Mouse (Mus musculus) embryo, embryonic 10 days (tissue): ENCODE measurements around the gene Olfr1220.

Experiments used
- DNase-seq: peaks from one replicate; pipeline ENCODE4 v3.0.0-alpha.2; 2015; ENCODE audit warnings: low spot score

Olfr1220 gene

GRCm38 (mm10) chr2:89106735-89107134 is at the start of gene Olfr1220:
Gene Olfr1220 (minus strand): TSS chr2:89106835.
- DNase-seq = no peak

- DNase-seq = no peak
Measured at GRCm38 (mm10) chr2:89151460-89151859, 44.8 kb upstream of the Olfr1220 start, which contains the start of gene Olfr1223. Gene Olfr1223 (minus strand): TSS chr2:89151560.

DNA sequence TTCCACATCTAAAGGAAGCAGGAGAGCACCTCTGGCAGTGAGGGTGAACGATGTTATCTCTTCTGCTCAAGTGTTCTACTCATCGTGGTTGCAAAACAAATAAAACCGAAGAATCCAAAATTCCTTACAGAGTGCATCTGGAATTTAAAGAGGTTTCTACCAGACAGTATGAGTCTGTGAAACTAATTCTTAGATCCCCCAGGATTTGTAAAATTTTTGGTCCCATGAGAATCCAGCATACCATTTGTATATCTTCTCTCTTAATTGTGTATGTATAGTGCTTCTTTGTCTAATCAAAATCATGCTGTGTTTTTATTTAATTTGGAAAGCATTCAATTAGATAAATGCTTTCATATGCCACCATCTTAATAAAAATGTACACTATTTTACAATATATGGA is 26.3 kb upstream of the Olfr1220 start, which contains the start of gene Olfr1222:
Olfr1222 (minus strand) TSS at position 101 of the 400 bp plus-strand sequence.
- no peak for DNase-seq

- no peak for DNase-seq
Measured at GRCm38 (mm10) chr2:89117183-89117582, 10.5 kb upstream of the Olfr1220 start, which contains the start of gene Olfr1221. Gene Olfr1221 (minus strand): TSS chr2:89117283.

DNA sequence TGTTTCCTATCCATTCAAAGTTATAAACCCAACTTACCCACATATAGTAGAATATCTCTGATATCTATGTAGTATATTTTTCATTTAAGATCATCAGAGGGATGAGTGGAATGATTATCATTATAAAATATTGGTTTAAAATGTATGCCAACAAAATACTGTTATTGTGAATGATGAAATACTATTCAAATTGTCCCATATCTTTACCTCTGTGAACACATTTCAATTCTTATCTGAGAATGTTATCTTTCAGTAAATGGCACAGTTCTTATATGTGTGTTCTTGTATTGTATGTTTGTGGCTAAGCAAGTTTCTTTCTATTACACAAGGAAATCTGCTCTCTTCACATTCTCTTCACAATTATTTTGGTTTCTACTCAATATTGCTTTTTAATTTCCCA is 984 bp downstream of the Olfr1220 start:
- DNase-seq = no peak

- DNase-seq = no peak
Measured at GRCm38 (mm10) chr2:89093848-89094247, 12.8 kb downstream of the Olfr1220 start.

GRCm38 (mm10) chr2:89083413-89083812 is 23.2 kb downstream of the Olfr1220 start, which contains the start of gene Olfr1219:
Gene Olfr1219 (minus strand): TSS chr2:89083513.
- no peak for DNase-seq

DNA sequence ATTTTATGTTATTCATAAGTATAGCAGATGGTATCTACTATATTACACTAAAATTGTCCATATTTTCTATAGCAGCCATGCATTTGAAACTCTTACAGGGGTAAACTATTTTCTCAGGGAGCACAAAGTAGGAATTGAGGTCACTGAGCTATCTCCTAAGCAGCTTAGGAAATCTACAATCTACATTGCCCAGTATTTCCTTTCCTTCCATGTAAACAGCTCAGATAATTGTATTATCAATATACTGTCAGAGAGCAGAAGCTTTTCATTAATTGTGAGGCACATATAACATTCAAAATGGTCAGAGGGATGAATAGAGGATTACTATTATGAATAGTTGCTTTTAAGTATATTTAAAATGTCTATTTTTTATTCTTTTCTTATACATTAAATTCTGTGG is 25.1 kb downstream of the Olfr1220 start:
- DNase-seq = no peak

GRCm38 (mm10) chr2:89061087-89061486 is 45.5 kb downstream of the Olfr1220 start, which contains the start of gene Olfr1218:
Gene Olfr1218 (minus strand): TSS chr2:89061187.
- no peak for DNase-seq
